Mouse (Mus musculus) kidney, embryonic 15.5 days (tissue): ENCODE results near the gene Gramd1b. TPM values are rescaled to one million over a fixed set of nuclear protein-coding genes. Genes with fewer than 3 reads are reported as not detected.

Experiments
- ATAC-seq: fragments of 200-750 bp; cut with Nextera tagmentation; replicated peaks from 2 replicates; pipeline ENCODE4 v1.8.0; 2017; ENCODE audit warnings: moderate TSS enrichment; ENCODE audit not compliant: low FRiP score
- H3K27ac ChIP-seq: fragments of 300-500 bp; sonication (generic); 2 replicates; pipeline ENCODE4 v1.5.1; 2015; ENCODE audit warnings: mild to moderate bottlenecking, inconsistent platforms
- H3K27me3 ChIP-seq: fragments of 300-500 bp; sonication (generic); 2 replicates; pipeline ENCODE4 v1.6.1; 2015; ENCODE audit warnings: inconsistent platforms
- H3K36me3 ChIP-seq: fragments of 300-500 bp; sonication (generic); 2 replicates; pipeline ENCODE4 v1.6.1; 2015; ENCODE audit warnings: inconsistent platforms
- H3K4me1 ChIP-seq: fragments of 300-500 bp; sonication (generic); 2 replicates; pipeline ENCODE4 v1.6.1; 2015; ENCODE audit warnings: inconsistent platforms
- H3K4me2 ChIP-seq: fragments of 300-500 bp; sonication (generic); 2 replicates; pipeline ENCODE4 v1.6.1; 2015; ENCODE audit warnings: moderate library complexity, mild to moderate bottlenecking, inconsistent platforms
- H3K4me3 ChIP-seq: fragments of 300-500 bp; sonication (generic); replicated peaks from 2 replicates; pipeline ENCODE4 v1.5.1; 2015; ENCODE audit warnings: mild to moderate bottlenecking, inconsistent platforms
- H3K9ac ChIP-seq: fragments of 300-500 bp; sonication (generic); 2 replicates; pipeline ENCODE4 v1.6.1; 2015; ENCODE audit warnings: mild to moderate bottlenecking, inconsistent platforms
- H3K9me3 ChIP-seq: fragments of 300-500 bp; sonication (generic); replicated peaks from 2 replicates; pipeline ENCODE4 v1.6.1; 2016; ENCODE audit warnings: inconsistent platforms
- WGBS: fragments of 180-500 bp; shearing (Covaris S2); methylation state at CpG from one replicate; pipeline ENCODE4 v1.1.7; 2015; ENCODE audit warnings: mixed read lengths; 5-methylcytosine and 5-hydroxymethylcytosine counted together
- polyA plus RNA-seq: library from polyadenylated mRNA; unstranded; fragments of >200 nt; fragmentation: Nextera tagmentation; extraction: Ambion mirVana; gene quantifications from 2 replicates; pipeline ENCODE4 v1.2.1, GENCODE M21; 2015

The Gramd1b gene
- polyA plus RNA-seq, 1 experiment from 2014 or later: 10.2 TPM

- no peak; the same call in 1 of the 2 replicates for ATAC-seq
These were observed 197.4 kb downstream of the Gramd1b start for GRCm38 (mm10) chr9:40333649-40334396.

DNA sequence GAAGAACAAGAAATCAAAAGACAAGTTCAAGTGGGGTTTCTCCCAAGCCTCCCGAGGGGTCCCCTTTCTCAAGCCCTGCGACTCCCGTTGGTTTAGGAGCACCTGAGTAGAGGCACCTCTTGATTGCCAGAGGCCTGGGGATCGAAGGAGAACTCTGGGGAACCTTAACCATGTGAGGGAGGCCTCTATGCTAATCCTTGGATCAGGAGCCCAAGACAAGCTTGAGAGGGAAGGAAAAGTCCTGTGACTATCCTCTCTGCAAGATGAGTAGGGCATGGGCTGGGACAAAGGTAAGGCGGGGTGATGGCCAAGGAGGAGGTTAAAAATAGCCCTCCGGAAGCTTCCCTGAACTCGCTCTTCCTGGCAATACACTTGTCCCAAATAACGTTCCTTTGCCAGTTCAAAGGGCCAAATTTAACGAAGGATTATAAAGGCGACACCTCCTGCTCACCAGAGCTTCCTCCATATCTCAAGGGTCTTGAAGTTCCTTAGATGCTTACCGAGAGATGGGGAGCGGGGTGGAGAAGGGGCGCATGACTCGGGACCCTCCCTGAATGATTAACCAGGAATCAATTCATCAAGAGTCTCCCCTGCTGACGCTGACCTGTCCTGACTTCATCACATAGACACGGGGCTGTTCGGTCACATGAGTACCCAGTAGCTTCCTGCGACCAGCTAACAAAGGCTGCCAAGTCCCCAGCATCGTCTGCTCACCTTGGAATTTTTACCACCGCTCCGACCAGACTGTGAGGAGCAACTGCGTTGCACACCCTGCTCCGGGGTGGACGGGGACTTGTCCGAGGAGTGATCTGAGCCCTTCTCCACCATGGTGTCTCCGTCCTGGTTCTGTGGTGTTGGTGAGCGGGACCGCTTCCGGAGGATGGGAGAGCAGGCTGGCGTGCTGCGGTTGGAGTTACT, 198.2 kb downstream of the Gramd1b start:
- no peak overlapping the region for H3K27ac ChIP-seq
- no peaks in the 10 kb centered on the region for H3K9me3 ChIP-seq
- WGBS: 81% methylated on average over 31 of the region's 31 CpGs
- H3K36me3 ChIP-seq: 0 out of 2 replicates have a peak, but pooled peaks cover 7% of the 10 kb centered on the region
- no peak overlapping the region for H3K4me2 ChIP-seq
- no peak overlapping the region for H3K4me3 ChIP-seq
- H3K9ac ChIP-seq: no peak overlapping the region
- no peak for ATAC-seq
- no peaks in the 10 kb centered on the region for H3K27me3 ChIP-seq
- H3K4me1 ChIP-seq: peaks cover 3% of the 10 kb centered on the region; the same call in 1 of the 2 replicates

More at GRCm38 (mm10) chr9:40333649-40334396, 197.4 kb downstream of the Gramd1b start:
- no peaks in the 10 kb centered on the region for H3K27me3 ChIP-seq
- H3K9ac ChIP-seq: no peak overlapping the region
- 59% methylated on average over 9 of the region's 9 CpGs for WGBS
- no peak overlapping the region for H3K4me2 ChIP-seq
- H3K4me1 ChIP-seq: peaks cover 3% of the 10 kb centered on the region; the same call in 1 of the 2 replicates
- 0 out of 2 replicates have a peak, but pooled peaks cover 7% of the 10 kb centered on the region for H3K36me3 ChIP-seq
- no peak overlapping the region for H3K27ac ChIP-seq
- H3K9me3 ChIP-seq: no peaks in the 10 kb centered on the region
- no peak overlapping the region for H3K4me3 ChIP-seq

GRCm38 (mm10) chr9:40332326-40332725, 198.9 kb downstream of the Gramd1b start:
- H3K4me1 ChIP-seq: peaks cover 3% of the 10 kb centered on the region; the same call in 1 of the 2 replicates
- no peak overlapping the region for H3K27ac ChIP-seq
- 83% methylated on average over 4 of the region's 4 CpGs for whole genome bisulfite sequencing
- H3K4me2 ChIP-seq: no peak overlapping the region
- no peak for ATAC-seq
- 0 out of 2 replicates have a peak, but pooled peaks cover 7% of the 10 kb centered on the region for H3K36me3 ChIP-seq
- H3K27me3 ChIP-seq: no peaks in the 10 kb centered on the region
- H3K9me3 ChIP-seq: no peaks in the 10 kb centered on the region
- no peak overlapping the region for H3K4me3 ChIP-seq
- H3K9ac ChIP-seq: no peak overlapping the region

GRCm38 (mm10) chr9:40331411-40332286, 199.5 kb downstream of the Gramd1b start:
- Histone ChIP-seq H3K4me3 (no peak overlapping the region), H3K36me3 (0 out of 2 replicates have a peak, but pooled peaks cover 7% of the 10 kb centered on the region), H3K27ac (no peak overlapping the region), H3K4me1 (peaks cover 6% of the 10 kb centered on the region), H3K4me2 (no peak overlapping the region), H3K9me3 (no peaks in the 10 kb centered on the region), H3K27me3 (no peaks in the 10 kb centered on the region), H3K9ac (no peak overlapping the region)
- no peak for ATAC-seq
- WGBS: 87% methylated on average over 15 of the region's 15 CpGs

GRCm38 (mm10) chr9:40330609-40331382, 200.4 kb downstream of the Gramd1b start:
- whole genome bisulfite sequencing: 59% methylated on average over 19 of the region's 19 CpGs
- H3K27me3 ChIP-seq: no peaks in the 10 kb centered on the region
- H3K9me3 ChIP-seq: no peaks in the 10 kb centered on the region

DNA sequence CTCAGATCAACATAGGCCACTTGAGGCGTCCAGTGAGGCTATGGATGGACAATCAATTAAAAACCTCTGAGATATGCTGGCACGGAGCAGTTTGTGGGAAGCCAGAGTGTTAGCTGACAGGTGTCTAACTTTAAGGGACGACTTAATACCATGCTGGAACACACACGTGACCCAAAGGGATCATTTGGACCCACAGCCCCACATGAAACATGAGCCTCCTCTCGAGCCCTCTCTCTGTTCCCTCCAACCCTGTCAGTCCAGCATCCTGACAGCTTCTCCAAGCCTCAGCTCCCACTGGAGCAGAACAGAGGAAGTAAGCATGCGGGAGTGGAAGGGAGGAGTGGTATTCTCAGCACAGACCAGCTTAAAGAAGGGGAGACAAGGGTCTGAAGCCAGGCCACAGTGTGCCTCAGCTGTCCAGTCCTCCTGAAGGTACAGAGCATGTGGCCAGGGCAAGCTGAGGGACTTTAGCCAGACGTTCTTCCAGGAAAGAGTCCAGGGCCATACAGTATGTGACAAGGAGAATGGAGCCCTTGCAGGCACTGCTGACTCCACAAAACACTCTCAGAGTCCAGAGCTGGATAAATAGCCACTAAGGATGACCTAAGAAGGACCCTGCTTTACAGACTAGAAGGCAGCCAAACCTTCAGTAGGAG, 204.8 kb downstream of the Gramd1b start:
- WGBS: 19% methylated on average over 7 of the region's 7 CpGs
- 0 out of 2 replicates have a peak, but pooled peaks have one; percentile 3 for ATAC-seq
- Histone ChIP-seq H3K36me3 (no peaks in the 10 kb centered on the region), H3K4me2 (no peak overlapping the region), H3K27ac (peak overlapping the region; percentile 20; the same call in 1 of the 2 replicates), H3K27me3 (no peaks in the 10 kb centered on the region), H3K4me3 (no peak overlapping the region), H3K4me1 (peaks cover 58% of the 10 kb centered on the region), H3K9ac (no peak overlapping the region), H3K9me3 (no peaks in the 10 kb centered on the region)

More at GRCm38 (mm10) chr9:40330609-40331382, 200.4 kb downstream of the Gramd1b start:
- H3K4me3 ChIP-seq: no peak overlapping the region
- H3K4me2 ChIP-seq: no peak overlapping the region
- H3K36me3 ChIP-seq: 0 out of 2 replicates have a peak, but pooled peaks cover 7% of the 10 kb centered on the region
- H3K27ac ChIP-seq: no peak overlapping the region
- peak; percentile 84 for ATAC-seq
- H3K9ac ChIP-seq: no peak overlapping the region
- peaks cover 15% of the 10 kb centered on the region for H3K4me1 ChIP-seq

- WGBS: 77% methylated on average over 6 of the region's 6 CpGs
- Histone ChIP-seq H3K9ac (no peak overlapping the region), H3K27me3 (no peaks in the 10 kb centered on the region), H3K36me3 (no peaks in the 10 kb centered on the region), H3K4me2 (no peak overlapping the region), H3K4me3 (no peak overlapping the region), H3K27ac (no peak overlapping the region), H3K4me1 (peaks cover 71% of the 10 kb centered on the region), H3K9me3 (no peaks in the 10 kb centered on the region)
- ATAC-seq: no peak
These were observed 206.4 kb downstream of the Gramd1b start for GRCm38 (mm10) chr9:40324826-40325225.

DNA sequence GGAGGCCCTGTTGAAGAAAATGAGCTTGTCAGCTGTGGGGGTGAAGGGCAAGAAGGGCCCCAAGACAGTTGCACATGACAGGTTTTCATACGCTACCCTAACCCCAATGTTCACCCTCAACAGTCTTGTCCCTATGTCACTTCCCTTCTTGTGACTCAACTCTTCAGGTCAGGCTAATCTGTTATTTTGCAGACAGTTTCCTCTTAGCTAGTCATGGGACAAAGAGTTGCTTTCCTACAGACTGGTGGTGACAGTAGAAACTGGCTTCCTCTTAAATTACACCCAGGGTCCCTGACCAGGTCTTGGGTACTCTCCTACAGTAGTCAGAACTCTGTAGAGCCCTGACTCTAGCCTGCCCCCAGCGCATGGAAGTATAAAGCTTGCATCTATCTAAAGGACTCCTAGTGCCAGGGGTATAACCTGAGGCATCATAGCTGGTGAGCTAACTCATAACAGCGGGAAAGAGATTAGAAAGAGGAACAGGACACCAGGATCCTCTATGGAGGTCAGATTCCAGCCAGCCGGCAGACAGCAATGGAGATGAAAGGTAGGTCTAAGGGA, 206.9 kb downstream of the Gramd1b start:
- no peaks in the 10 kb centered on the region for H3K27me3 ChIP-seq
- 84% methylated on average over 4 of the region's 4 CpGs for whole genome bisulfite sequencing
- H3K4me3 ChIP-seq: no peak overlapping the region
- peaks cover 75% of the 10 kb centered on the region for H3K4me1 ChIP-seq
- no peaks in the 10 kb centered on the region for H3K9me3 ChIP-seq
- H3K36me3 ChIP-seq: no peaks in the 10 kb centered on the region
- H3K9ac ChIP-seq: no peak overlapping the region
- no peak overlapping the region for H3K4me2 ChIP-seq
- no peak overlapping the region for H3K27ac ChIP-seq
- ATAC-seq: no peak

DNA sequence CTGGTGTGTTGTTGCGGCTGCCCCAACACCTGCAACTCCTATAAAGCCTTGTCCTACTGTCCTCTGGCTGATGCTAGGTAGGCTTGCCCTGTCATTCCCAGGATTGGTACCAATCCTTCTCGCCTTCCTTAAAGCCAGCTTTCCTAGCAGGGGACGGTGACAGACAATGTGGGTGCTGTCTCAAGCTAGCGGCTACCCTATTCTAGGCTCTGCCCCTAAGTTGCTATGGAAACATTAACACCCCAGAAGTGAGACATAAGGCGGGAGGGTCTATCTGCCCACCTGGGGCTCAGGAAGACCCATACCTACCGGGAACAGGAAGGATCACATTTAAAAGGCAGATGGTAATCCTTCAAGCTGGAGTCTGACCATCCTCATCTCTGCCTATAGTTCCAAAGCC, 207.4 kb downstream of the Gramd1b start:
- Histone ChIP-seq H3K4me1 (peaks cover 75% of the 10 kb centered on the region), H3K27ac (peak overlapping the region; percentile 13; the same call in 1 of the 2 replicates), H3K27me3 (no peaks in the 10 kb centered on the region), H3K4me3 (no peak overlapping the region), H3K9me3 (no peaks in the 10 kb centered on the region), H3K36me3 (no peaks in the 10 kb centered on the region), H3K4me2 (no peak overlapping the region), H3K9ac (no peak overlapping the region)
- no peak for ATAC-seq
- 85% methylated on average over 6 of the region's 6 CpGs for WGBS

DNA sequence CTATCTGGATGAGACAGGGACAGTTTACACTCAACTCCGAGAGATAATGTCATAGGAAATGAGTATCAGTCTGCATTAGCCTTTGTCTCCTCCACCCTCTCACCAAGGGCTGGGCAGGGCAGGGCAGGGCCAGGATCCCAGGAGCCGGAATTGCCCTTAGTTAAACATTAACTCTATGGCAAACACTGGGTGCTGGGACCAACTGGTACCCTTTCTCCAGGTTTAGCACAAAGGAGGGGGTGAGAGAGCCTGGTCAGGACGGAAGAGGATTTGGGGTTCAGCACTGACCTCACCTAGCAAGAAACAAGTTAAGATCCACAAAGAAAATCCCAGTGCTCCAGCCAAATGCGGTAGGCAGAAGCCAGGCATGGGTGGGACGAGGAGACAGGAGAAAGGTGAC, 208.0 kb downstream of the Gramd1b start:
- H3K36me3 ChIP-seq: no peaks in the 10 kb centered on the region
- H3K4me1 ChIP-seq: peaks cover 75% of the 10 kb centered on the region
- no peak overlapping the region for H3K9ac ChIP-seq
- peak overlapping the region; percentile 13; the same call in 1 of the 2 replicates for H3K27ac ChIP-seq
- H3K4me3 ChIP-seq: no peak overlapping the region
- H3K4me2 ChIP-seq: no peak overlapping the region
- 68% methylated on average over 5 of the region's 5 CpGs for WGBS
- no peaks in the 10 kb centered on the region for H3K9me3 ChIP-seq
- ATAC-seq: peak; percentile 49
- H3K27me3 ChIP-seq: no peaks in the 10 kb centered on the region
